Mouse (Mus musculus) ES-E14 (cell line): ENCODE results near the gene Ltf.

ENCODE experiments used
- CHD2 ChIP-seq: IDR thresholded peaks from 2 replicates; pipeline ENCODE4 v1.6.1; 2014; ENCODE audit warnings: mild to moderate bottlenecking, low read depth, low read length, inconsistent platforms
- MAFK ChIP-seq: IDR thresholded peaks from 2 replicates; pipeline ENCODE4 v1.6.1; 2014; ENCODE audit warnings: mild to moderate bottlenecking, low read depth, low read length, inconsistent platforms; ENCODE audit not compliant: insufficient read depth
- ZC3H11A ChIP-seq: IDR thresholded peaks from 2 replicates; pipeline ENCODE4 v1.6.1; 2012; ENCODE audit warnings: low read depth, mild to moderate bottlenecking, inconsistent platforms, low read length, borderline replicate concordance
- ZNF384 ChIP-seq: IDR thresholded peaks from 2 replicates; pipeline ENCODE4 v1.6.1; 2012; ENCODE audit warnings: low read depth, low read length, inconsistent platforms

- TF ChIP-seq MAFK = no peak
- no peak for TF ChIP-seq ZNF384
- TF ChIP-seq ZC3H11A = no peak
- no peak for TF ChIP-seq CHD2
Observed at GRCm38 (mm10) chr9:110987331-110987730, 31.7 kb upstream of the Ltf start.
